Mouse (Mus musculus): ENCODE measurements around the gene Antxr1. TPM values are rescaled to one million over a fixed set of nuclear protein-coding genes. Genes with fewer than 3 reads are reported as not detected.

Antxr1 gene
- total and polyA plus RNA-seq, 3 experiments: 0.16 to 0.23 (median 0.21) TPM

- in situ Hi-C loops (cut with MboI; ENCODE audit: low pct_ligation_motif_present, low pct_unique_long_range_greater_than_20kb, low sequenced_read_pairs): no loop called here
Measured at GRCm38 (mm10) chr6:87203467-87203866, 132.2 kb downstream of the Antxr1 start.

DNA sequence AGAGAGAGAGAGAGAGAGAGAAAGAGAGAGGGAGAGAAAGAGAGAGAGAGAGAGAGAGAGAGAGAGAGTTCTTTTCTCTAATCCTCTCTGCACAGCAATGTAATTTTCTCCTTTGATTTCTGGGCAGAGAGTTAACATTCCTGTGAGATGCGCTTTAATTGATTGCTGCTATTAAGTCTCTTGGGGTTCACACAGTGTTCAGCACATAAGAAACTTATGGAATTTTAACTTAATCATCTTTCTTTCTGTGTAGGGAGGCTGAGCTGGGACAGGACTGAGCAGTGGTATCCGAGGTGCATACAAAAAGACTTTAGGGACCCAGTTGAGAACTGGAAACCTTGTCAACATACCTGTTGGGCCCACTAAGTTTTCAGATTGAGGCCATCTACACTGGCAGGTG is 132.6 kb downstream of the Antxr1 start:
- Histone ChIP-seq H3K4me3 (replicated peaks in 1 of 3; ENCODE audit: low read depth in 2 of 3, low read length in 2 of 3, poor library complexity in 1 of 3) (no peak overlapping the region), H3K36me3 (replicated peaks in 1 of 2; ENCODE audit: control insufficient read depth in 1 of 2, insufficient read depth in 1 of 2, low read length in 1 of 2) (no peaks in the 10 kb centered on the region), H3K79me2 (replicated peaks; ENCODE audit: control insufficient read depth, extremely low read depth, insufficient read depth, poor library complexity, severe bottlenecking) (no peaks in the 10 kb centered on the region), H3K27ac (ENCODE audit: insufficient read depth, low read depth) (no peak overlapping the region), H3K9me3 (replicated peaks; ENCODE audit: low read length) (no peaks in the 10 kb centered on the region), H3K27me3 (replicated peaks) (peaks cover 13% of the 10 kb centered on the region), H3K4me1 (ENCODE audit: control insufficient read depth in 1 of 2, insufficient read depth in 2 of 2) (peaks cover 8 to 13% of the 10 kb centered on the region in 2 experiments; a peak in 3 of 4 replicates), H3K4me2 (ENCODE audit: insufficient read depth, low read depth, poor library complexity, severe bottlenecking) (no peak overlapping the region), H3K9ac (ENCODE audit: insufficient read depth, low read depth) (no peak overlapping the region)
- no peak for DNase-seq (ENCODE audit: extremely low read depth)
- dilution Hi-C loops (cut with MboI; ENCODE audit: extremely low pct_ligation_motif_present, extremely low pct_unique_long_range_greater_than_20kb, low sequenced_read_pairs) (no loop called here), in situ Hi-C loops (cut with MboI; ENCODE audit: low pct_ligation_motif_present, low pct_unique_long_range_greater_than_20kb, low sequenced_read_pairs) (no loop called here)
- TF ChIP-seq USF2 (conservative IDR thresholded peaks at IDR 0.05; ENCODE audit: low read depth, low read length) (no peak), SMC3 (IDR thresholded peaks at IDR 0.05; ENCODE audit: low read depth, low read length) (no peak), POLR2A (IDR thresholded peaks at IDR 0.05; ENCODE audit: low read depth, low read length) (no peak), MAFK (IDR thresholded peaks at IDR 0.05; ENCODE audit: insufficient replicate concordance, low read length) (no peak), BHLHE40 (IDR thresholded peaks at IDR 0.05; ENCODE audit: low read depth, low read length) (no peak), TCF12 (IDR thresholded peaks at IDR 0.05; ENCODE audit: low read depth, low read length) (no peak)

More at GRCm38 (mm10) chr6:87203467-87203866, 132.2 kb downstream of the Antxr1 start:
- H3K79me2 ChIP-seq (replicated peaks; ENCODE audit: control insufficient read depth, extremely low read depth, insufficient read depth, poor library complexity, severe bottlenecking): no peaks in the 10 kb centered on the region
- no peak for TF ChIP-seq CHD2 (IDR thresholded peaks at IDR 0.05; ENCODE audit: low read length)
- no peak for TF ChIP-seq CTCF (conservative IDR thresholded peaks at IDR 0.05 in 1 of 2, IDR thresholded peaks at IDR 0.05 in 1 of 2; ENCODE audit: low read depth in 2 of 2, low read length in 2 of 2)
- TF ChIP-seq GABPA (IDR thresholded peaks at IDR 0.05; ENCODE audit: insufficient replicate concordance, low read depth, low read length): no peak
- TF ChIP-seq KAT2A (IDR thresholded peaks at IDR 0.05; ENCODE audit: insufficient replicate concordance, low read length): no peak
- no peak for TF ChIP-seq POLR2A (IDR thresholded peaks at IDR 0.05; ENCODE audit: low read depth, low read length)
- TF ChIP-seq MAZ (IDR thresholded peaks at IDR 0.05; ENCODE audit: low read depth, low read length): no peak
- TF ChIP-seq E2F4 (IDR thresholded peaks at IDR 0.05; ENCODE audit: insufficient replicate concordance, low read depth, low read length): no peak
- no peak for TF ChIP-seq USF2 (conservative IDR thresholded peaks at IDR 0.05; ENCODE audit: low read depth, low read length)
- H3K4me2 ChIP-seq (ENCODE audit: insufficient read depth, low read depth, poor library complexity, severe bottlenecking): no peak overlapping the region
- H3K9ac ChIP-seq (ENCODE audit: insufficient read depth, low read depth): no peak overlapping the region
- H3K4me1 ChIP-seq (ENCODE audit: control insufficient read depth in 1 of 2, insufficient read depth in 2 of 2): peaks cover 8 to 13% of the 10 kb centered on the region in 2 experiments; a peak in 3 of 4 replicates
- H3K4me3 ChIP-seq (replicated peaks in 1 of 3; ENCODE audit: low read depth in 2 of 3, low read length in 2 of 3, poor library complexity in 1 of 3): no peak overlapping the region
- peaks cover 13% of the 10 kb centered on the region for H3K27me3 ChIP-seq (replicated peaks)
- no peak overlapping the region for H3K27ac ChIP-seq (ENCODE audit: insufficient read depth, low read depth)
- H3K9me3 ChIP-seq (replicated peaks; ENCODE audit: low read length): no peaks in the 10 kb centered on the region
- DNase-seq (ENCODE audit: extremely low read depth): no peak
- dilution Hi-C loops (cut with MboI; ENCODE audit: extremely low pct_ligation_motif_present, extremely low pct_unique_long_range_greater_than_20kb, low sequenced_read_pairs): no loop called here
- H3K36me3 ChIP-seq (replicated peaks in 1 of 2; ENCODE audit: control insufficient read depth in 1 of 2, insufficient read depth in 1 of 2, low read length in 1 of 2): no peaks in the 10 kb centered on the region

DNA sequence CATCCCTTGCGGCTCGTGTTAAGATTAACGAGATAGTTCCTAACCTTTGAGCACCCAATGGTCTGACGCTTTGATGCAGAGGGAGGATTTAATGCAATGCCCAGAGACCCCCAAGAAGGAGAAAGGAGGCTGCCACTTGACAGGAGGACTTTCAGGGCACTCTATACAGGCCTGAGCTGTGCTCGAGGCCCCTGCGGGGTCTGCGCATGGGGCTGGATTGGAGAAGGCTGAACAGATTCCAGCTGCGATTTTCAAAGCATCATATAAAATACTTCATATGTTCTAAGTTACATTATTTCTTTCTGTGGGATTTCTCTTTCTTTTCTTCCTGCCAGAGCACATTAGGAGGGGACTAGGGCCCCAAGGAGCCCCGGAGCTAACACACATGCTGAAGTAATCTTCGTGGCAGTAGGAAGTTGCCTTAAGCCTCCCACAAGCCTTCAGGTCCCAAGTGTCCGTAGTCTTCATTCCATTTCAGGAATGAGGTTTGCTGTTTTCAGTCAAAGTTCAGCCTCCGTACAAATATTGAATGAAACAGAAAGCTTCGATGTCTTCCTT is 133.5 kb downstream of the Antxr1 start:
- Histone ChIP-seq H3K36me3 (replicated peaks in 1 of 2; ENCODE audit: control insufficient read depth in 1 of 2, insufficient read depth in 1 of 2, low read length in 1 of 2) (no peaks in the 10 kb centered on the region), H3K9me3 (replicated peaks; ENCODE audit: low read length) (no peaks in the 10 kb centered on the region), H3K4me3 (replicated peaks in 1 of 3; ENCODE audit: low read depth in 2 of 3, low read length in 2 of 3, poor library complexity in 1 of 3) (no peak overlapping the region), H3K4me1 (ENCODE audit: control insufficient read depth in 1 of 2, insufficient read depth in 2 of 2) (peaks cover 8 to 13% of the 10 kb centered on the region in 2 experiments; a peak in 3 of 4 replicates), H3K79me2 (replicated peaks; ENCODE audit: control insufficient read depth, extremely low read depth, insufficient read depth, poor library complexity, severe bottlenecking) (no peaks in the 10 kb centered on the region), H3K4me2 (ENCODE audit: insufficient read depth, low read depth, poor library complexity, severe bottlenecking) (no peak overlapping the region), H3K27me3 (replicated peaks) (peaks cover 13% of the 10 kb centered on the region), H3K9ac (ENCODE audit: insufficient read depth, low read depth) (no peak overlapping the region), H3K27ac (ENCODE audit: insufficient read depth, low read depth) (no peak overlapping the region)
- TF ChIP-seq ELF1 (IDR thresholded peaks at IDR 0.05; ENCODE audit: low read depth, low read length) (no peak), CTCF (conservative IDR thresholded peaks at IDR 0.05 in 1 of 2, IDR thresholded peaks at IDR 0.05 in 1 of 2; ENCODE audit: low read depth in 2 of 2, low read length in 2 of 2) (no peak), MYC (IDR thresholded peaks at IDR 0.05; ENCODE audit: low read depth, low read length) (no peak), GABPA (IDR thresholded peaks at IDR 0.05; ENCODE audit: insufficient replicate concordance, low read depth, low read length) (no peak), KAT2A (IDR thresholded peaks at IDR 0.05; ENCODE audit: insufficient replicate concordance, low read length) (no peak), E2F4 (IDR thresholded peaks at IDR 0.05; ENCODE audit: insufficient replicate concordance, low read depth, low read length) (no peak), MXI1 (IDR thresholded peaks at IDR 0.05; ENCODE audit: low read depth, low read length) (no peak), ZMIZ1 (IDR thresholded peaks at IDR 0.05; ENCODE audit: low read depth, low read length) (no peak), RCOR1 (conservative IDR thresholded peaks at IDR 0.05; ENCODE audit: low read depth, low read length) (no peak), IRF4 (IDR thresholded peaks at IDR 0.05; ENCODE audit: low read depth, low read length) (no peak), TCF12 (IDR thresholded peaks at IDR 0.05; ENCODE audit: low read depth, low read length) (no peak), UBTF (IDR thresholded peaks at IDR 0.05; ENCODE audit: low read depth, low read length) (no peak), USF2 (conservative IDR thresholded peaks at IDR 0.05; ENCODE audit: low read depth, low read length) (no peak), CHD1 (IDR thresholded peaks at IDR 0.05; ENCODE audit: low read depth, low read length) (no peak), MEF2A (IDR thresholded peaks at IDR 0.05; ENCODE audit: borderline replicate concordance, low read depth, low read length) (no peak), ETS1 (conservative IDR thresholded peaks at IDR 0.05; ENCODE audit: low read depth, low read length) (no peak), EP300 (IDR thresholded peaks at IDR 0.05; ENCODE audit: low read length) (no peak), CHD2 (IDR thresholded peaks at IDR 0.05; ENCODE audit: low read length) (no peak), MAZ (IDR thresholded peaks at IDR 0.05; ENCODE audit: low read depth, low read length) (no peak)
- dilution Hi-C loops (cut with MboI; ENCODE audit: extremely low pct_ligation_motif_present, extremely low pct_unique_long_range_greater_than_20kb, low sequenced_read_pairs) (no loop called here), in situ Hi-C loops (cut with MboI; ENCODE audit: low pct_ligation_motif_present, low pct_unique_long_range_greater_than_20kb, low sequenced_read_pairs) (no loop called here)
- no peak for DNase-seq (ENCODE audit: extremely low read depth)
